Mouse (Mus musculus) stomach, embryonic 15.5 days (tissue): Measurements from ENCODE around the gene Prkn. TPM values are rescaled to one million over a fixed set of nuclear protein-coding genes. Genes with fewer than 3 reads are reported as not detected.

ENCODE experiments used
- ATAC-seq: fragments of 200-750 bp; cut with Nextera tagmentation; 2 replicates; pipeline ENCODE4 v1.8.0; 2017; ENCODE audit warnings: low read depth, moderate number of reproducible peaks, moderate TSS enrichment; ENCODE audit not compliant: insufficient read depth, low FRiP score
- H3K27ac ChIP-seq: fragments of 300-500 bp; sonication (generic); 2 replicates; pipeline ENCODE4 v1.5.1; 2015; ENCODE audit warnings: mild to moderate bottlenecking, inconsistent platforms
- H3K27me3 ChIP-seq: fragments of 300-500 bp; sonication (generic); replicated peaks from 2 replicates; pipeline ENCODE4 v1.6.1; 2015; ENCODE audit warnings: inconsistent platforms
- H3K36me3 ChIP-seq: fragments of 300-500 bp; sonication (generic); 2 replicates; pipeline ENCODE4 v1.6.1; 2015; ENCODE audit warnings: inconsistent platforms
- H3K4me1 ChIP-seq: fragments of 300-500 bp; sonication (generic); 2 replicates; pipeline ENCODE4 v1.6.1; 2015; ENCODE audit warnings: inconsistent platforms
- H3K4me2 ChIP-seq: fragments of 300-500 bp; sonication (generic); 2 replicates; pipeline ENCODE4 v1.6.1; 2015; ENCODE audit warnings: mild to moderate bottlenecking, inconsistent platforms
- H3K4me3 ChIP-seq: fragments of 300-500 bp; sonication (generic); replicated peaks from 2 replicates; pipeline ENCODE4 v1.5.1; 2015; ENCODE audit warnings: inconsistent platforms
- H3K9ac ChIP-seq: fragments of 300-500 bp; sonication (generic); 2 replicates; pipeline ENCODE4 v1.6.1; 2015; ENCODE audit warnings: inconsistent platforms
- H3K9me3 ChIP-seq: fragments of 300-500 bp; sonication (generic); 2 replicates; pipeline ENCODE4 v1.6.1; 2016; ENCODE audit warnings: inconsistent platforms
- WGBS: fragments of 180-500 bp; shearing (Covaris S2); methylation state at CpG from one replicate; pipeline ENCODE4 v1.1.7; 2015; 5-methylcytosine and 5-hydroxymethylcytosine counted together
- polyA plus RNA-seq: library from polyadenylated mRNA; unstranded; fragments of >200 nt; fragmentation: Nextera tagmentation; extraction: Ambion mirVana; gene quantifications from 2 replicates; pipeline ENCODE4 v1.2.1, GENCODE M21; 2015

Gene Prkn
- polyA plus RNA-seq, 1 experiment from 2014 or later = 2.0 TPM

DNA sequence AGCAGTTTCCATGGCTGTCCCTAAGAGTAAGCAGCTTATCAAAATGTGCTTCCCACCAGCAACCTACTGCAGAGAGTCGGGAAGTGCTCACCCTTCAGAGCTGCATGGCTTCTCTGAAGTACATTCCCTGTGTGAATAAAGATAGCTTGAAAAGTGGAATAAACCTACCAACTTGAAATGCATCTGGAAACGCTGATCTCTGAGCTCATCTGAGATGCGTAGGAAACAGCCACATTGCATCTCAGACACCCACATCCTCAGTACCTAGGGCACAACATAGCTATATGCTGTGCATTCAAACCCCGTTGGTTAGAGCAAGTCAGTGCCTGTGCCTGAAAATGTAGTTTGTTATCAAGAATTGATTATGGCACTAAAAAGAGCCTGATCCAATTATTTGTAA, 864.8 kb downstream of the Prkn start:
- 82% methylated on average over 4 of the region's 4 CpGs for WGBS
- H3K4me2 ChIP-seq = no peak overlapping the region
- no peaks in the 10 kb centered on the region for H3K4me1 ChIP-seq
- no peaks in the 10 kb centered on the region for H3K9me3 ChIP-seq
- H3K27ac ChIP-seq = no peak overlapping the region
- H3K27me3 ChIP-seq = no peaks in the 10 kb centered on the region
- no peaks in the 10 kb centered on the region for H3K36me3 ChIP-seq
- ATAC-seq = no peak
- no peak overlapping the region for H3K9ac ChIP-seq
- H3K4me3 ChIP-seq = no peak overlapping the region

DNA sequence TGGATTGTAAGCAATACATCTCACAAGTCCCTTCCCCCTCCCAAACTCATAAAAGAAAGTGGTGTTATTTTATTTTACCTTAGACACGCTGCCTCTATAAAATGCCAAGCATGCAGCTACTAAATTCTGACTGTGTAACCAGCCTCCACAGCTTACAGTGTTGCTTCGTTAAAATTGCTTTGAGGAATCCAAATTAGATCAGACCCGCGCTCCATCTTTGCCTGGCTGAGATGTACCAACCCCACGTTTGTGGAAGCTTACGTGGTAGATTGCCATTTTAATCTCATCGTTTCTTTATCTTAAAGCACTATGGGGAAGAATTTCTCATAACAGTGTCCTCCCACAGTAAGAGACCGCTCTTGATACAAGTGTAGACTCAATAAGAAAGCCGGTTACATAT, 865.6 kb downstream of the Prkn start:
- Histone ChIP-seq H3K9ac (no peak overlapping the region), H3K4me3 (no peak overlapping the region), H3K9me3 (no peaks in the 10 kb centered on the region), H3K27ac (no peak overlapping the region), H3K27me3 (no peaks in the 10 kb centered on the region), H3K4me1 (no peaks in the 10 kb centered on the region), H3K4me2 (no peak overlapping the region), H3K36me3 (no peaks in the 10 kb centered on the region)
- ATAC-seq = no peak
- WGBS = 73% methylated on average over 9 of the region's 9 CpGs

DNA sequence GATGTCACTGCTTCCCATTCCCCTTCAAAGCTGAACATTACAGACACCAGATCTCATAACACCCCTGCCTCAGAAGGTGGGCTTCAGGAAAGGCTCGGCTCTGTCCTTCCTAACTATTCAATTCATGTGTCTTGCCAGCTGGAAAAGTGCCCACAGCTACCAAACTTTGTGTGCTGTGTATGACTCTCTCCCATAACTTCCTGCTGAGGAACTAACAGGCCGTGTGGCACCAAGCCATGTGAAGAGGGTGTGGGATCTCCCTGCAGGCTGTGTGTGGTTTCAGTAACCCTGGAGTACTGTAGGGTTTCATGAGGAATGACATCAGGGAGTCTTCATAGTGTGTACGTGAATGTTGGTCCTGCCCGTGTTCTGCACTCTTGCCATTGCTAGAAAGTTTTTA, 871.9 kb downstream of the Prkn start:
- no peaks in the 10 kb centered on the region for H3K27me3 ChIP-seq
- H3K9me3 ChIP-seq = no peaks in the 10 kb centered on the region
- no peaks in the 10 kb centered on the region for H3K36me3 ChIP-seq
- ATAC-seq = no peak
- no peak overlapping the region for H3K9ac ChIP-seq
- no peak overlapping the region for H3K4me2 ChIP-seq
- no peaks in the 10 kb centered on the region for H3K4me1 ChIP-seq
- H3K4me3 ChIP-seq = no peak overlapping the region
- no peak overlapping the region for H3K27ac ChIP-seq
- WGBS = 62% methylated on average over 4 of the region's 4 CpGs

DNA sequence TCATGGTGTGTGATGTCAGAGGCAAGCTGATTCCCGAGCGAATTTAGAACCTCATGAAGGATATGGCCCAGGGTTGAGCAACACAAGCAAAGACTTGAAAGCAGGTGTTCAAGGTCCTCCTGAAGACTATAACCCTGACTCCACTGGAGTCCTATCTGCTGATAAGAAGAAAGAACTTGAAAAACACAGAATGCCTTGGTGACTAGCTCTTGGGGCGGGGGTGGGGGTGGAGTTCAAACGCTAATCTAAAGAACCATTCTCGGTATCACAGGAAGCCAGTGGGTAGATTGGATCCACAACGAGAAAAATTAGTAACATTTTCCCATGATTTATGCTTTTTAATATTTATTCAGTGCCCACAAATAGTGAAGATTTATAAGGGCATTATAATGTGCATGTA, 879.6 kb downstream of the Prkn start:
- Histone ChIP-seq H3K4me2 (no peak overlapping the region), H3K9me3 (no peaks in the 10 kb centered on the region), H3K9ac (no peak overlapping the region), H3K4me3 (no peak overlapping the region), H3K36me3 (no peaks in the 10 kb centered on the region), H3K27ac (no peak overlapping the region), H3K4me1 (no peaks in the 10 kb centered on the region), H3K27me3 (no peaks in the 10 kb centered on the region)
- 75% methylated on average over 6 of the region's 6 CpGs for WGBS
- ATAC-seq = no peak

DNA sequence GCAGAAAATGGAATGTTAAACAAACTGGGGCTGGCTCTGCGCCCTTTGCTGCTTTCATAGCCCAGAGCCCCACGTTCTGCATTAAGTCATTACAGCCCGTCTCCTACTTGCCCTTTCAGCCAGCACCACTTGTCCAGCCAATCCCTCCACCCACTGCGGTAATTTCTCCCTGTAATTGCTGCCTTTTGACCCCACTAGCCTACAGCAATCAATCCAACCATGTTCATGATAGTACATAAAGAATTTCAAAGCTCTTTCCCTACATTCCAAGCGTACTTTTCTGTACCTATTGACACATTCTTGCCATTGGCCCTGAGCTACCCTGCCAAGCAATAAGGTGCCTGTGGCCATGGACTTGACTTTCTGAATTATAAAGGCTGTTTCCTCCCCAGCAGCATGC, 881.7 kb downstream of the Prkn start:
- Histone ChIP-seq H3K36me3 (no peaks in the 10 kb centered on the region), H3K9ac (no peak overlapping the region), H3K4me2 (no peak overlapping the region), H3K4me1 (no peaks in the 10 kb centered on the region), H3K4me3 (no peak overlapping the region), H3K9me3 (no peaks in the 10 kb centered on the region), H3K27ac (no peak overlapping the region), H3K27me3 (no peaks in the 10 kb centered on the region)
- WGBS = 37% methylated on average over 5 of the region's 5 CpGs
- ATAC-seq = no peak

DNA sequence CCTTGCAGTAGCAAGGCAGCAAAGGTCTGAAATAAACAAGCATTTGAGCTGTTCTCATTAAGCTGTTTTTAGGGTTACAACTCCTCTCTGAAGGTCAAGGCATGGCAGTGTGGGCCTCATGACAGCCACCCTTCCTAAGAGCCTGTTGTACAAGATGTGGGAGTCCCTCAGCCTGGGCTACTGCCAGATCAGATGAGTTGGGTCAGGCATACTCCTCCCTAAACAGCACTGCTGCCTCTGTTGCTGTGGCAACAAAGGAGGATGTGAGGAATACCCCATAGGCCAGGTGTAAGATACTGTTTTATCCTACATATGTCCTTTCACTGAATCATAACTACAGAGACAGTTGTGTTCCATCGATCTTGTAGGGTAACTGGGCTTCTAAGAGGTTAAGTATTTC, 882.3 kb downstream of the Prkn start:
- no peaks in the 10 kb centered on the region for H3K4me1 ChIP-seq
- H3K9ac ChIP-seq = no peak overlapping the region
- 88% methylated on average over 1 of the region's 1 CpGs for WGBS
- ATAC-seq = no peak
- H3K27ac ChIP-seq = no peak overlapping the region
- no peaks in the 10 kb centered on the region for H3K36me3 ChIP-seq
- H3K27me3 ChIP-seq = no peaks in the 10 kb centered on the region
- no peaks in the 10 kb centered on the region for H3K9me3 ChIP-seq
- no peak overlapping the region for H3K4me2 ChIP-seq
- no peak overlapping the region for H3K4me3 ChIP-seq

DNA sequence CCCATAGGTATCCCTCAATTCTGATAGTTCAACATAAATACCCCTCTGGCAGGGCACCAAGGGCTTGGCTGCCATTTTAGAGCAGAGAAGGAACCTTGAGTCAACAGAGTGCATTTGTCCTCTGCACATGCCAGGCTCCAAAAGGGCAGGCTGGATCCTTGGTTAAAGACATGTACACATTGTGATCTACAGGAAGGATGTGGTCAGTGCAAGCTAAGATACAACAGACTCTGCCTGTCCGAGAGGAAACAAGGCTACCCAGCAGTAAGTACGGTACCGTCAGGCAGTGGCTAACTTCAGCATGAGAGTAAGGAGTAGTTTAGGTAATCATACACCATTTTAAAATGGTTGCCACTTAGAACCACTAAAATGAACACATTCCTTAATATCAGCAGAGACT, 884.0 kb downstream of the Prkn start:
- Histone ChIP-seq H3K9ac (no peak overlapping the region), H3K27ac (no peak overlapping the region), H3K4me2 (no peak overlapping the region), H3K4me3 (no peak overlapping the region), H3K27me3 (no peaks in the 10 kb centered on the region), H3K36me3 (no peaks in the 10 kb centered on the region), H3K9me3 (no peaks in the 10 kb centered on the region), H3K4me1 (no peaks in the 10 kb centered on the region)
- 75% methylated on average over 3 of the region's 3 CpGs for WGBS
- ATAC-seq = no peak

DNA sequence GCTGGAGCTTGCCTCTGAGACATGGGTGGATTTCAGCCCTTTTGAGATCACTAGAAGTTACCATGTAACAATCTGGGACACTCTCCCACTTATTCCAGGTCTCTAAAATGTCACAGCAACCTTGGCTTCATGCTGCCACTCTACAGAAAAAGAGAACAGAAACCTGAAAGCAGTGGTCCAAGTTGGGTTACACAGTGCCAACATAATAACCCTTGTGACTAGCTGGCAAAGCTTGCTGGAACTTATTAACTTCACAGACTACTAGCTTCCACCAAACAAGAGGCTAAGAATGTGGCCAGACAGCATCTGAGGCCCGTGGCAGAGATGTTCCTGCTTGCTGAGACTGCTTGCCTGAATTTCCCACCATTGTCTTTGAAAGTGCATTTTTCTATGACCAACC, 886.9 kb downstream of the Prkn start:
- WGBS = 70% methylated on average over 1 of the region's 1 CpGs
- no peaks in the 10 kb centered on the region for H3K27me3 ChIP-seq
- no peaks in the 10 kb centered on the region for H3K4me1 ChIP-seq
- H3K36me3 ChIP-seq = no peaks in the 10 kb centered on the region
- no peak overlapping the region for H3K4me2 ChIP-seq
- H3K9ac ChIP-seq = no peak overlapping the region
- no peak for ATAC-seq
- H3K9me3 ChIP-seq = no peaks in the 10 kb centered on the region
- no peak overlapping the region for H3K4me3 ChIP-seq
- no peak overlapping the region for H3K27ac ChIP-seq

DNA sequence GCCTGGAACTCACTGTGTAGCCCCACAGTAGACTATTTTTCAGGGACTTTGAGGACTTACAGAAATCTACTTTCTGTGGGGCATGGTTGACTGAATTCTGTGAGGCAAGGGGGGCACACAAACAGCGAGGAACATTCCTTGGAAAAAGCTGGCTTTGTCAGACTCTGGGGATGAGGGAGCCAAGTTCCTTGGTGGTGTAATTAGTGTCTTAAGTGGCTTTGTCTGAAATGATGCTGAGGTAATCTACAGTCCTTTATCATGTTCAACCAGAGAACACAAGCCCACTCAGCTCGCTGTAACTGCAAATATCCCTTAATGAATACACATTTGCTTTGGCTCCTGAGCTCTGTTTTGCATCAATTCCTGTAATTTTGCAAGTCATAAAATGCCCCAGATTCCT, 888.1 kb downstream of the Prkn start:
- H3K36me3 ChIP-seq = no peaks in the 10 kb centered on the region
- H3K4me1 ChIP-seq = no peaks in the 10 kb centered on the region
- no peaks in the 10 kb centered on the region for H3K9me3 ChIP-seq
- ATAC-seq = no peak
- WGBS = 67% methylated on average over 2 of the region's 2 CpGs
- H3K27ac ChIP-seq = no peak overlapping the region
- no peak overlapping the region for H3K4me2 ChIP-seq
- H3K4me3 ChIP-seq = no peak overlapping the region
- no peaks in the 10 kb centered on the region for H3K27me3 ChIP-seq
- no peak overlapping the region for H3K9ac ChIP-seq

DNA sequence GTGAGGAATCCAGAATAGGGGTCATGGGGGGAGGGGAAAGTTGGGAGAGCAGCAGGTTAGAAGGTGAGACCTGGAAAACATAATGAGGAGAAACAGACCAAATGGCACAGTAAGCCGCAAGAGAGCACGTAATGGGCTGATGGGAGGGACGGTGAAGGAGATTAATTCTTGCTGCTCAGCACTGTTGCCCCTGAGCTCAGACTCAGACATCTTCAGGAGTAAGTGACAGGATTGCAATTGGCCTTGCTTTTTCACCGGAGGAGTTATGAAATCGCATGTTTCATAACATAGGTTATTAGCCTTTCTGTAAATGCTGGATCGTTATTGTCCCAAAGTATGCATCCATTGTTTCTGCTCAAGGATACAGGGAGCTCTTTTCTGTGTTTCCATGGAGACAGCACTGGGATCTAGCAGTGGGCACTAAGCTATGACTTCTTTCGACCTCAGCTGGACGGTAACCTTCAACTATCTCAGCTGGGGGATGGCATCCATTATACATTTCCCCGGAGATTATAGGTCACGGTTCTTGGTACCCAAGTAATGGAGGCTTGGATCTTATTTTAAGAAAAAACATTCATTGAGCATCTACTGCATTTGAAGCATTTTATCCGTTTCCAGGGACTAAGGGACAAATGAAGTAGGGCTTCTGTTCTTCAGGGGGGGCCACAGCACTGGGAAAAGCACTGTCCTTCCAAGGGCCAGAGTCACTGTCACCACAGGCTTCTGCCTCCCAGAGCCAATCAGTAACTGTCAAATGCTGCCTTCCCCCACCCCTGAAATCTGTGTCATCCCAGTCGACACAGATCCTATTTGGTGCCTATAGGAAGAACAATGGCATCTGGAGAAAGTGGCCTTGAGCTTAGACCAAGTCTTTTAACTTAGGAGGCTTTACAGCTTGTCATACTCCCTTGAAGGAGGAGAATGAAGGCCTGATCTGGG, 890.7 kb downstream of the Prkn start:
- Histone ChIP-seq H3K36me3 (no peaks in the 10 kb centered on the region), H3K4me3 (no peak overlapping the region), H3K9ac (no peak overlapping the region), H3K27ac (no peak overlapping the region), H3K4me2 (no peak overlapping the region), H3K4me1 (no peaks in the 10 kb centered on the region), H3K27me3 (no peaks in the 10 kb centered on the region), H3K9me3 (no peaks in the 10 kb centered on the region)
- 73% methylated on average over 12 of the region's 12 CpGs for WGBS
- ATAC-seq = no peak

DNA sequence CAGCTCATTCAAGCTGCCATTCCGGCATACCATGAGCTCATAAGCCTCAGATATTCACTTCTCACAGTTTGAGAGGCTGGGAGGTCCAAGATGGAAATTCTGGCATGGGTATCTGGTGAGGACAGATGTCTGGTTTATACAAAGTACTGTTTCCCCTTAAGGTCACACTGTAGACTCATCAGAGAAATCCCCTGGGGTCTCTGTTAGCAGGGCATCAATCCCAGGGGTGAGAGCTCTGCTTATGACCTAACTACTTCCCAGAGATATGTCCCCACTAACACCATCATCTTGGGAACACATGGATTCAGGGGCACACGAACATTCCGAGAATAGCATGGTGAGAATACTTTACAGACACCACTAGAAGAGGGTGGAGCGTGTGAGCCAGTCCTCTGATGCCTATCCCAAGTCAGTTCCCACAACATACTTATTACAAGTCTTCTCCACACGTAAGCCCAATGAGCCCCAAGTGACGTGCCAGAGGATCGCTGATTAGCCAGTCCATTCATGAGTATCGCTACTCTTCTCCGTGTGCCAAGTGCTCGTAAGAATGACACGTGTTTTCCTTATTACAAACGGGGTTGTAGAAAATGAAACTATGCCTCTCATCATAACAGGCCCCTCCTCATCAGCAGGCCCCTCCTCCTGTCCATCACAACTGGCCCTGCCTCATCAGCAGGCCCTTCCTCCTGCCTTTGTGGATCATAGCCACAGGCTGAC, 895.1 kb downstream of the Prkn start:
- Histone ChIP-seq H3K36me3 (no peaks in the 10 kb centered on the region), H3K9me3 (no peaks in the 10 kb centered on the region), H3K9ac (no peak overlapping the region), H3K27me3 (no peaks in the 10 kb centered on the region), H3K4me3 (no peak overlapping the region), H3K27ac (no peak overlapping the region), H3K4me1 (no peaks in the 10 kb centered on the region), H3K4me2 (no peak overlapping the region)
- no peak for ATAC-seq
- WGBS = 86% methylated on average over 12 of the region's 12 CpGs

DNA sequence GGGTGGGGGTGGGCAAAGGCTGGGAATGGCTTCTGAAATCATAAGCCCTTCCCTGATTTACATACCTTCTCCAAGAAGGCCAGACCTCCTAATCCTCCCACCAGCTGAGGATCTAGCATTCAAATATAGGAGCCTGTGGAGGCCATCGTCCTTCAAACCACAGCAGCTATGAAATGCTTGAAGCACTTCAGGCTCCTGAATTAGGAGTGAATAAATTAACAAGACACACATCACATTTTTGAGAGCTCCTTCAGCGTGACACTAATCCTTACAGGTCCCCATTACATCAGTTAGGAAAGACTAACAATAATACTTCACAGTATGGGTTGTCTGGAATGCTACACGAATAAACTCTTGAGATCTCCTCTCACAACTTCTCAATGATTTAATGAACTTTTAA, 896.3 kb downstream of the Prkn start:
- no peak overlapping the region for H3K9ac ChIP-seq
- no peaks in the 10 kb centered on the region for H3K36me3 ChIP-seq
- 61% methylated on average over 3 of the region's 3 CpGs for WGBS
- no peaks in the 10 kb centered on the region for H3K4me1 ChIP-seq
- no peak overlapping the region for H3K4me2 ChIP-seq
- H3K9me3 ChIP-seq = no peaks in the 10 kb centered on the region
- no peak for ATAC-seq
- H3K27ac ChIP-seq = no peak overlapping the region
- H3K4me3 ChIP-seq = no peak overlapping the region
- H3K27me3 ChIP-seq = no peaks in the 10 kb centered on the region
